Mouse (Mus musculus) right cerebral cortex, adult 18-20 months (tissue): ENCODE data around the gene Pkdcc.

ENCODE experiments used
- DNase-seq: peaks from one replicate; pipeline ENCODE4 v3.0.0; 2022; ENCODE audit warnings: mixed read lengths

Gene Pkdcc

GRCm38 (mm10) chr17:83213228-83213915 lies 1.7 kb upstream of the Pkdcc start:
- DNase-seq: no peak

- DNase-seq: peak; percentile 20
These were observed 915 bp upstream of the Pkdcc start for GRCm38 (mm10) chr17:83214161-83214592.

GRCm38 (mm10) chr17:83215529-83216244 lies 595 bp downstream of the Pkdcc start:
- DNase-seq: peak; percentile 22

- DNase-seq: no peak
These were observed 1.3 kb downstream of the Pkdcc start for GRCm38 (mm10) chr17:83216251-83216919.

GRCm38 (mm10) chr17:83218189-83218588 lies 3.1 kb downstream of the Pkdcc start:
- no peak for DNase-seq

- DNase-seq: no peak
These were observed 3.6 kb downstream of the Pkdcc start for GRCm38 (mm10) chr17:83218722-83219121.

GRCm38 (mm10) chr17:83219351-83220287 lies 4.5 kb downstream of the Pkdcc start:
- DNase-seq: no peak

GRCm38 (mm10) chr17:83220954-83221538 lies 6.0 kb downstream of the Pkdcc start:
- no peak for DNase-seq

- no peak for DNase-seq
These were observed 6.8 kb downstream of the Pkdcc start for GRCm38 (mm10) chr17:83221611-83222500.

- no peak for DNase-seq
These were observed 7.6 kb downstream of the Pkdcc start for GRCm38 (mm10) chr17:83222705-83223104.

- DNase-seq: peak; percentile 60
These were observed 9.4 kb downstream of the Pkdcc start for GRCm38 (mm10) chr17:83224451-83224971.

GRCm38 (mm10) chr17:83226395-83226986 lies 11.4 kb downstream of the Pkdcc start:
- no peak for DNase-seq

- no peak for DNase-seq
These were observed 16.3 kb downstream of the Pkdcc start for GRCm38 (mm10) chr17:83231357-83231756.

GRCm38 (mm10) chr17:83235227-83235626 lies 20.1 kb downstream of the Pkdcc start:
- no peak for DNase-seq

GRCm38 (mm10) chr17:83236202-83236601 lies 21.1 kb downstream of the Pkdcc start:
- no peak for DNase-seq

GRCm38 (mm10) chr17:83238123-83239058 lies 23.3 kb downstream of the Pkdcc start:
- no peak for DNase-seq

- DNase-seq: no peak
These were observed 29.4 kb downstream of the Pkdcc start for GRCm38 (mm10) chr17:83244502-83244901.

- no peak for DNase-seq
These were observed 30.4 kb downstream of the Pkdcc start for GRCm38 (mm10) chr17:83245460-83245859.

GRCm38 (mm10) chr17:83246090-83246489 lies 31.0 kb downstream of the Pkdcc start:
- no peak for DNase-seq
